Mouse (Mus musculus): ENCODE measurements around the gene Scml2. TPM values are rescaled to one million over a fixed set of nuclear protein-coding genes. Genes with fewer than 3 reads are reported as not detected.

Gene Scml2
- polyA plus RNA-seq (2012; rRNA removed), result 3.6 and 6.2 TPM in 2 replicates

GRCm38 (mm10) chrX:161116893-161117292 lies at the start of gene Scml2:
TSS of gene Scml2 (plus strand) at chrX:161117193.

GRCm38 (mm10) chrX:161287156-161287555 lies 170.2 kb downstream of the Scml2 start, which contains the start of gene Gm15262:
TSS of gene Gm15262 (plus strand) at chrX:161287456.

Other genes starting within 250 kb of the Scml2 start
- 0.37 and 0.51 TPM in 2 replicates for gene Gja6, start 210.1 kb upstream of the Scml2 start, polyA plus RNA-seq (2012; rRNA removed)
- 2.6 and 3.7 TPM in 2 replicates for gene Cdkl5, start 122.5 kb upstream of the Scml2 start, polyA plus RNA-seq (2012; rRNA removed)
- gene Gm15262, start 170.3 kb downstream of the Scml2 start, polyA plus RNA-seq (2012; rRNA removed), result not detected in 2 replicates